Mouse (Mus musculus) intestine, embryonic 16.5 days (tissue): ENCODE data around the gene Olfr917. TPM values are rescaled to one million over a fixed set of nuclear protein-coding genes. Genes with fewer than 3 reads are reported as not detected.

ENCODE experiments used
- ATAC-seq: fragments of 200-750 bp; cut with Nextera tagmentation; 2 replicates; pipeline ENCODE4 v1.8.0; 2017; ENCODE audit warnings: moderate TSS enrichment, moderate library complexity
- H3K27ac ChIP-seq: fragments of 300-500 bp; sonication (generic); 2 replicates; pipeline ENCODE4 v1.5.1; 2014; ENCODE audit warnings: mild to moderate bottlenecking, low read length
- H3K27me3 ChIP-seq: fragments of 300-500 bp; sonication (generic); replicated peaks from 2 replicates; pipeline ENCODE4 v1.6.1; 2014; ENCODE audit warnings: low read length, control low read depth, mixed read lengths; ENCODE audit not compliant: control insufficient read depth, insufficient read depth
- H3K36me3 ChIP-seq: fragments of 300-500 bp; sonication (generic); 2 replicates; pipeline ENCODE4 v1.6.1; 2014; ENCODE audit warnings: low read length, control low read depth; ENCODE audit not compliant: control insufficient read depth, insufficient read depth
- H3K4me1 ChIP-seq: fragments of 300-500 bp; sonication (generic); 2 replicates; pipeline ENCODE4 v1.6.1; 2014; ENCODE audit warnings: low read length, control low read depth, mixed read lengths; ENCODE audit not compliant: control insufficient read depth, insufficient read depth
- H3K4me2 ChIP-seq: fragments of 300-500 bp; sonication (generic); 2 replicates; pipeline ENCODE4 v1.6.1; 2014; ENCODE audit warnings: low read depth, low read length, control low read depth
- H3K4me3 ChIP-seq: fragments of 300-500 bp; sonication (generic); 2 replicates; pipeline ENCODE4 v1.5.1; 2014; ENCODE audit warnings: mild to moderate bottlenecking, low read length
- H3K9ac ChIP-seq: fragments of 300-500 bp; sonication (generic); 2 replicates; pipeline ENCODE4 v1.6.1; 2014; ENCODE audit warnings: low read depth, low read length
- H3K9me3 ChIP-seq: fragments of 300-500 bp; sonication (generic); 2 replicates; pipeline ENCODE4 v1.6.1; 2016; ENCODE audit warnings: low read length, control low read depth; ENCODE audit not compliant: control insufficient read depth
- WGBS: fragments of 180-500 bp; shearing (Covaris S2); extraction: QIAGEN DNeasy Blood & Tissue Kit; methylation state at CpG from one replicate; pipeline ENCODE4 v1.1.7; 2014; 5-methylcytosine and 5-hydroxymethylcytosine counted together
- polyA plus RNA-seq: library from polyadenylated mRNA; unstranded; fragments of >200 nt; fragmentation: Nextera tagmentation; extraction: Ambion mirVana; gene quantifications from 2 replicates; pipeline ENCODE4 v1.2.1, GENCODE M21; 2015

Olfr917 gene
- not detected in 2 replicates for polyA plus RNA-seq

- no peaks in the 10 kb centered on the region for H3K4me1 ChIP-seq
- ATAC-seq, result no peak
- no peak within 1 kb of the TSS for H3K4me3 ChIP-seq
- no peaks in the 10 kb centered on the region for H3K36me3 ChIP-seq
- H3K9me3 ChIP-seq, result no peaks in the 10 kb centered on the region
- no peak within 1 kb of the TSS for H3K27ac ChIP-seq
- no peak within 1 kb of the TSS for H3K4me2 ChIP-seq
- no peaks in the 10 kb centered on the region for H3K27me3 ChIP-seq
- WGBS, result 72% methylated on average over 1 of the region's 1 CpGs
- no peak within 1 kb of the TSS for H3K9ac ChIP-seq
Observed at GRCm38 (mm10) chr9:38665742-38666141, at the start of gene Olfr917. TSS of gene Olfr917 (minus strand) at chr9:38665842.

DNA sequence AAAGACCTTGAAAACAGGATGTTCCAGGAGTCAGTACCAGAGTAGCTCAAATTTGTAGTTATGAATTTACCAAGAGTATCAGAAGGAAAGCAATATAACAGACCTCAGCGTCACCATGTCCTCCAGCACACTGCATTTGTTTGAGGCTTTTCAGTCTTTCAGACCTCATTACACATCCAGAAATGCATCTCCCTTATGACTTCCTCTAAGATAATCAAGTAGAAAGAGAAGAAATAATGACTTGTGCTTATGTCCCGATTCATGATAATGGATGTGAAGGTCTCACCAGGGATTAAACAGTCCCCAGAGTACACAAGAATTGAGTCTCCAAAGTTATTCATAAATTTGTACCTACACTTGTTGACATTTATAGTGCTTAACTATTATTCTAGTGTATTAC, 8.9 kb upstream of the Olfr917 start, which contains the start of gene Olfr918:
TSS of gene Olfr918 (minus strand) at position 101 of the 400 bp plus-strand sequence.
- WGBS, result 82% methylated on average over 2 of the region's 2 CpGs
- Histone ChIP-seq H3K4me2 (no peak within 1 kb of the TSS), H3K27me3 (no peaks in the 10 kb centered on the region), H3K9ac (no peak within 1 kb of the TSS), H3K36me3 (no peaks in the 10 kb centered on the region), H3K4me1 (no peaks in the 10 kb centered on the region), H3K9me3 (no peaks in the 10 kb centered on the region), H3K4me3 (no peak within 1 kb of the TSS), H3K27ac (no peak within 1 kb of the TSS)
- no peak for ATAC-seq

DNA sequence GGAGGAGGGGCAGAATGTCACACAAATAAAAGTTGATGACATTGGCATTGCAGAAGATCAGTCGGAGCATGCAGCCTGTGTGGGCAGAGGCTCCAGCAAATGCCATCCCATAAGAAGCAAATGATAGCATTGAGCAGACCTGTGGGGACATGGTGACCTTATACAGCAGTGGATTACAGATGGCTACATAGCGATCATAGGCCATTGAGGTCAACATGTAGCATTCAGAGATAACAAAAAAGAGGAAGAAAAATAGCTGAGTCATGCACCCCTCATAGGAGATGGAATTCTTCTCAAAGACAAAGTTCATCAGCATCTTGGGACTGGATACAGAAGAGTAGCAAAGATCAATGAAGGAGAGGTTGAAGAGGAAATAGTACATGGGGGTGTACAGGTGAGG, 7.2 kb upstream of the Olfr917 start:
- no peaks in the 10 kb centered on the region for H3K4me1 ChIP-seq
- no peak overlapping the region for H3K9ac ChIP-seq
- no peaks in the 10 kb centered on the region for H3K9me3 ChIP-seq
- WGBS, result 84% methylated on average over 2 of the region's 2 CpGs
- no peak overlapping the region for H3K27ac ChIP-seq
- no peak for ATAC-seq
- no peak overlapping the region for H3K4me3 ChIP-seq
- no peak overlapping the region for H3K4me2 ChIP-seq
- no peaks in the 10 kb centered on the region for H3K36me3 ChIP-seq
- no peaks in the 10 kb centered on the region for H3K27me3 ChIP-seq

DNA sequence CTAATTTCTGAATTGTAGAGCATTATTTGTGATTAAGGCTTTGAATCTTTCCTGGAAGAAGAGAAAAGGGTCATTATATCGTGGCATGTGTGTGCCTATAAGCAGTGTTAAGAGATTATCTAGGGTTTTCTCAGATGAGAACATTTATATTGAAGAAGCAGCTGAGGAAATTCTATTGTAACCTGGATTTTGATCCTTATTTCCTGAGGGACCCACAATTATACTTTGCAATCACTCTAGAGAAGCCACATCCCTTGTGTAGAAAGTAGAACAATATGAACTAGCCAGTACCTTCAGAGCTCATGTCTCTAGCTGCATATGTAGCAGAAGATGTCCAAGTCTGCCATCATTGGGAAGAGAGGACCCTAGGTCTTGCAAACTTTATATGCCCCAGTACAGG, 5.9 kb downstream of the Olfr917 start, which contains the start of gene Olfr916:
TSS of gene Olfr916 (minus strand) at position 101 of the 400 bp plus-strand sequence.
- WGBS, result 75% methylated on average over 1 of the region's 1 CpGs
- Histone ChIP-seq H3K27ac (no peak within 1 kb of the TSS), H3K27me3 (no peaks in the 10 kb centered on the region)

GRCm38 (mm10) chr9:38632406-38632805, 33.2 kb downstream of the Olfr917 start:
- no peaks in the 10 kb centered on the region for H3K4me1 ChIP-seq
- H3K27me3 ChIP-seq, result no peaks in the 10 kb centered on the region
- H3K9me3 ChIP-seq, result no peaks in the 10 kb centered on the region
- H3K36me3 ChIP-seq, result no peaks in the 10 kb centered on the region
- no peak overlapping the region for H3K4me3 ChIP-seq
- no peak overlapping the region for H3K27ac ChIP-seq
- no peak for ATAC-seq
- WGBS, result 82% methylated on average over 4 of the region's 4 CpGs
- no peak overlapping the region for H3K9ac ChIP-seq
- no peak overlapping the region for H3K4me2 ChIP-seq

More for the DNA sequence above, 5.9 kb downstream of the Olfr917 start, which contains the start of gene Olfr916:
- ATAC-seq, result no peak
- Histone ChIP-seq H3K36me3 (no peaks in the 10 kb centered on the region), H3K9ac (no peak within 1 kb of the TSS), H3K4me1 (no peaks in the 10 kb centered on the region), H3K4me2 (no peak within 1 kb of the TSS), H3K4me3 (no peak within 1 kb of the TSS), H3K9me3 (no peaks in the 10 kb centered on the region)

Other genes starting within 250 kb of the Olfr917 start
- gene Olfr901, start 236.4 kb downstream of the Olfr917 start, polyA plus RNA-seq, result not detected in 2 replicates
- gene Olfr902, start 218.2 kb downstream of the Olfr917 start, polyA plus RNA-seq, result not detected in 2 replicates
- gene Olfr904, start 202.7 kb downstream of the Olfr917 start, polyA plus RNA-seq, result not detected in 2 replicates
- not detected in 2 replicates for gene Olfr905, start 194.7 kb downstream of the Olfr917 start, polyA plus RNA-seq
- not detected in 2 replicates for gene Olfr906, start 178.8 kb downstream of the Olfr917 start, polyA plus RNA-seq
- not detected in 2 replicates for gene Olfr907, start 170.0 kb downstream of the Olfr917 start, polyA plus RNA-seq
- gene Olfr911-ps1, start 144.3 kb downstream of the Olfr917 start, polyA plus RNA-seq, result not detected in 2 replicates
- gene Olfr910, start 128.0 kb downstream of the Olfr917 start, polyA plus RNA-seq, result not detected in 2 replicates
- gene Olfr912, start 85.7 kb downstream of the Olfr917 start, polyA plus RNA-seq, result not detected in 2 replicates
- not detected in 2 replicates for gene Olfr913, start 73.1 kb downstream of the Olfr917 start, polyA plus RNA-seq
- not detected in 2 replicates for gene Olfr914, start 60.7 kb downstream of the Olfr917 start, polyA plus RNA-seq
- not detected in 2 replicates for gene Olfr916, start 6.0 kb downstream of the Olfr917 start, polyA plus RNA-seq
- gene Olfr918, start 8.8 kb upstream of the Olfr917 start, polyA plus RNA-seq, result not detected in 2 replicates
- gene Olfr919, start 37.8 kb upstream of the Olfr917 start, polyA plus RNA-seq, result not detected in 2 replicates
- gene Vwa5a, start 52.4 kb upstream of the Olfr917 start, polyA plus RNA-seq, result 15.4 and 16.3 TPM in 2 replicates
- gene Olfr920, start 86.5 kb upstream of the Olfr917 start, polyA plus RNA-seq, result 0.04 TPM in 1 of 2 replicates, not detected in the other
- gene Olfr921, start 107.2 kb upstream of the Olfr917 start, polyA plus RNA-seq, result not detected in 2 replicates
- not detected in 2 replicates for gene Olfr922, start 148.8 kb upstream of the Olfr917 start, polyA plus RNA-seq
- gene Olfr923, start 160.7 kb upstream of the Olfr917 start, polyA plus RNA-seq, result not detected in 2 replicates
- not detected in 2 replicates for gene Olfr924, start 178.6 kb upstream of the Olfr917 start, polyA plus RNA-seq
- gene Olfr26, start 189.2 kb upstream of the Olfr917 start, polyA plus RNA-seq, result not detected in 2 replicates
- gene Olfr926, start 211.3 kb upstream of the Olfr917 start, polyA plus RNA-seq, result not detected in 2 replicates